Mouse (Mus musculus): Measurements from ENCODE around the gene Racgap1. TPM values are rescaled to one million over a fixed set of nuclear protein-coding genes. Genes with fewer than 3 reads are reported as not detected.
A peak's percentile ranks its signal among the peaks of the same experiment; 100 is the strongest.

Racgap1 gene
- polyA plus RNA-seq, 1 experiment = 2.6 TPM

GRCm38 (mm10) chr15:99671783-99672182 is 20.3 kb upstream of the Racgap1 start:
- H3K36me3 ChIP-seq (ENCODE audit: control insufficient read depth, insufficient read depth, low read length) = no peaks in the 10 kb centered on the region
- no peak for DNase-seq
- WGBS = 57% methylated on average over 14 of the region's 14 CpGs
- H3K4me3 ChIP-seq (ENCODE audit: insufficient read depth, low read depth, low read length) = no peak overlapping the region
- TF ChIP-seq POLR2A (IDR thresholded peaks at IDR 0.05; ENCODE audit: low read depth, low read length) (no peak), CTCF (conservative IDR thresholded peaks at IDR 0.05; ENCODE audit: insufficient read depth, insufficient read length, low read depth, low read length) (no peak)
- no peaks in the 10 kb centered on the region; the same call in 1 of the 2 replicates for H3K27me3 ChIP-seq (replicated peaks; ENCODE audit: control insufficient read depth, insufficient read depth, low read length)
- no peaks in the 10 kb centered on the region for H3K4me1 ChIP-seq (ENCODE audit: control insufficient read depth, insufficient read depth, low read length)
- H3K27ac ChIP-seq (ENCODE audit: insufficient read depth, low read depth, low read length) = no peak overlapping the region

GRCm38 (mm10) chr15:99670964-99671670 is 19.7 kb upstream of the Racgap1 start:
- Histone ChIP-seq H3K4me3 (ENCODE audit: insufficient read depth, low read depth, low read length) (peak overlapping the region; percentile 0; the same call in 1 of the 2 replicates), H3K27ac (ENCODE audit: insufficient read depth, low read depth, low read length) (no peak overlapping the region), H3K27me3 (replicated peaks; ENCODE audit: control insufficient read depth, insufficient read depth, low read length) (no peaks in the 10 kb centered on the region; the same call in 1 of the 2 replicates), H3K36me3 (ENCODE audit: control insufficient read depth, insufficient read depth, low read length) (no peaks in the 10 kb centered on the region), H3K4me1 (ENCODE audit: control insufficient read depth, insufficient read depth, low read length) (no peaks in the 10 kb centered on the region)
- WGBS = 26% methylated on average over 5 of the region's 17 CpGs
- TF ChIP-seq CTCF (conservative IDR thresholded peaks at IDR 0.05; ENCODE audit: insufficient read depth, insufficient read length, low read depth, low read length) (no peak), POLR2A (IDR thresholded peaks at IDR 0.05; ENCODE audit: low read depth, low read length) (no peak)
- DNase-seq = no peak

- no peak within 1 kb of the TSS for H3K27ac ChIP-seq (ENCODE audit: insufficient read depth, low read depth, low read length)
- no peaks in the 10 kb centered on the region for H3K4me1 ChIP-seq (ENCODE audit: control insufficient read depth, insufficient read depth, low read length)
- no peaks in the 10 kb centered on the region for H3K36me3 ChIP-seq (ENCODE audit: control insufficient read depth, insufficient read depth, low read length)
- no peaks in the 10 kb centered on the region; the same call in 1 of the 2 replicates for H3K27me3 ChIP-seq (replicated peaks; ENCODE audit: control insufficient read depth, insufficient read depth, low read length)
- peak; percentile 60 for DNase-seq
- WGBS = under 1% methylated on average over 66 of the region's 74 CpGs
- H3K4me3 ChIP-seq (ENCODE audit: insufficient read depth, low read depth, low read length) = peak within 1 kb of the TSS; percentile 0
- TF ChIP-seq POLR2A (IDR thresholded peaks at IDR 0.05; ENCODE audit: low read depth, low read length) (no peak), CTCF (conservative IDR thresholded peaks at IDR 0.05; ENCODE audit: insufficient read depth, insufficient read length, low read depth, low read length) (no peak)
Observed at GRCm38 (mm10) chr15:99670154-99670821, 18.8 kb upstream of the Racgap1 start, which contains the start of gene Asic1. Asic1 (plus strand) TSS chr15:99670368.

- 0% methylated on average over 1 of the region's 1 CpGs for WGBS
- no peak for DNase-seq
- no peak overlapping the region for H3K27ac ChIP-seq (ENCODE audit: insufficient read depth, low read depth, low read length)
- no peaks in the 10 kb centered on the region for H3K36me3 ChIP-seq (ENCODE audit: control insufficient read depth, insufficient read depth, low read length)
- H3K4me1 ChIP-seq (ENCODE audit: control insufficient read depth, insufficient read depth, low read length) = no peaks in the 10 kb centered on the region
- H3K27me3 ChIP-seq (replicated peaks; ENCODE audit: control insufficient read depth, insufficient read depth, low read length) = peaks cover 3% of the 10 kb centered on the region; the same call in 1 of the 2 replicates
- H3K4me3 ChIP-seq (ENCODE audit: insufficient read depth, low read depth, low read length) = no peak overlapping the region
- no peak for TF ChIP-seq CTCF (conservative IDR thresholded peaks at IDR 0.05; ENCODE audit: insufficient read depth, insufficient read length, low read depth, low read length)
- TF ChIP-seq POLR2A (IDR thresholded peaks at IDR 0.05; ENCODE audit: low read depth, low read length) = no peak
Observed at GRCm38 (mm10) chr15:99669392-99669791, 17.9 kb upstream of the Racgap1 start.

- H3K27ac ChIP-seq (ENCODE audit: insufficient read depth, low read depth, low read length) = no peak overlapping the region
- H3K4me1 ChIP-seq (ENCODE audit: control insufficient read depth, insufficient read depth, low read length) = no peaks in the 10 kb centered on the region
- no peaks in the 10 kb centered on the region for H3K36me3 ChIP-seq (ENCODE audit: control insufficient read depth, insufficient read depth, low read length)
- H3K4me3 ChIP-seq (ENCODE audit: insufficient read depth, low read depth, low read length) = no peak overlapping the region
- DNase-seq = peak; percentile 74
- peaks cover 3% of the 10 kb centered on the region; the same call in 1 of the 2 replicates for H3K27me3 ChIP-seq (replicated peaks; ENCODE audit: control insufficient read depth, insufficient read depth, low read length)
- WGBS = 5% methylated on average over 12 of the region's 12 CpGs
- TF ChIP-seq POLR2A (IDR thresholded peaks at IDR 0.05; ENCODE audit: low read depth, low read length) = no peak
- peak; percentile 91 for TF ChIP-seq CTCF (conservative IDR thresholded peaks at IDR 0.05; ENCODE audit: insufficient read depth, insufficient read length, low read depth, low read length)
Observed at GRCm38 (mm10) chr15:99668881-99669280, 17.4 kb upstream of the Racgap1 start.

- WGBS = 100% methylated on average over 2 of the region's 2 CpGs
- Histone ChIP-seq H3K27me3 (replicated peaks; ENCODE audit: control insufficient read depth, insufficient read depth, low read length) (peaks cover 3% of the 10 kb centered on the region; the same call in 1 of the 2 replicates), H3K27ac (ENCODE audit: insufficient read depth, low read depth, low read length) (no peak overlapping the region), H3K36me3 (ENCODE audit: control insufficient read depth, insufficient read depth, low read length) (no peaks in the 10 kb centered on the region), H3K4me3 (ENCODE audit: insufficient read depth, low read depth, low read length) (no peak overlapping the region), H3K4me1 (ENCODE audit: control insufficient read depth, insufficient read depth, low read length) (no peaks in the 10 kb centered on the region)
- DNase-seq = no peak
- TF ChIP-seq CTCF (conservative IDR thresholded peaks at IDR 0.05; ENCODE audit: insufficient read depth, insufficient read length, low read depth, low read length) = no peak
- no peak for TF ChIP-seq POLR2A (IDR thresholded peaks at IDR 0.05; ENCODE audit: low read depth, low read length)
Observed at GRCm38 (mm10) chr15:99667544-99667943, 16.1 kb upstream of the Racgap1 start.
